Mouse (Mus musculus): Measurements from ENCODE around the gene Dzip1. TPM values are rescaled to one million over a fixed set of nuclear protein-coding genes. Genes with fewer than 3 reads are reported as not detected.

Gene Dzip1
- total RNA-seq, 2 experiments from 2014 or later, result not detected

DNA sequence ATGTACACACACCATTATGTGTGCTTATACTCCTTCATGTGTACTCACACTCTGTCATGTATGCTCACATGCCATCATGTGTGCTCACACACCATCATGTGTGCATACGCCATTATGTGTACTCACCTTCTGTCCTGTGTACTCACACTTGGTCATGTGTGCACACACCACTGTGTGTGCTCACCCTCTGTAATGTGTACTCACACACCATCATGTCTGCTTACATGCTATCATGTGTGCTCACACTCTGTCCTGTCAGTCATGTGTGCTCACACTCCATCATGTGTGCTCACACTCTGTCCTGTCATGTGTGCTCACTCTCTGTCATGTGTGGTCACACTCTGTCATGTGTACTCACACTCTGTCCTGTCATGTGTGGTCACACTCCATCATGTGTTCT is 85.2 kb downstream of the Dzip1 start:
- ATAC-seq (replicated peaks; ENCODE audit: low FRiP score, poor library complexity, severe bottlenecking), result no peak

DNA sequence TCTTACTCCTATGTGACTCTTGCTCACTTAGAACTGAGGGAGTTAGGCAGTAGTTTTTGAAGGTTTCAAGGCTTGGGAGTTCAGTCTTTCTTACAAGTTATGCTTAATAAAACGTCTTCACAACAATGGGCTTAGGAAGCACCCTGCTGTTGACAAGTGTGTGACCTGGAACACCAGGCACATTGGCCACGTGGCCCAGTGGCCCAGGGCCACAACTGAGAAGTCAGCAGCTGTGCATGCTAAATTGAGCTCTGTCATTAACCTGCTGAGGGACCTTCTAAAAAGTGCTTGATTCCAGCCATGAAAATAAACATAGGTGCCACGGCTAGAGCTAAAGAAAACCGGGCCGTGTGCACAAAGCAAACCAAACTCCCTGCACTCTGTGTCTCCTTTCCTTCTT is 85.8 kb downstream of the Dzip1 start:
- ATAC-seq (replicated peaks; ENCODE audit: low FRiP score, poor library complexity, severe bottlenecking), result no peak

DNA sequence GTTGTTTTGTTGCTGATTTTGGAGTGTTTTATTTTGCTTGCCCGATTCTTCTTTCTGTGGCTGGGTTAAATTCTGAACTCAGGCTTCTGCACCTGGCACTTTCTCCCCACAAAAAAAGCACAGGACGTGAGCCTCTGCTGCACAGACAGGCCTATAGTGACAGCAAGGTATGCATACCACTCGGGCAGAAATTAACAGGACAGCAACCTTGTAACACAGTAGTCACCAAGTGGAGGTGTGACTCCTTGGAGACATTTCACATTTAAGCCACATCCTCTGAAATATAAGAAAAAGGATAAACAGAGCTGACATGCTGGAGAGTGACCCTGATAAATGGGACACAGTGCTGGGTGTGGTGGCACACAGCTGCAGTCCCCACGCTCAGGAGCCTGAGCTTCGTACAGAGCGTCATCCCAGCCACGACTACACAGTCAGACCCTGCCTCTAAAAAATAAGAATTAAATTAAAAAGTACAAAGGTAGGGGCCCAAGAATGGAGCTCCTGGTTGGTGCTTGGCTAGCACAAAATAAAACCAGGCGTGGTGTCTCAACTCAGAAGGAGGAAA is 86.6 kb downstream of the Dzip1 start:
- no peak for ATAC-seq (replicated peaks; ENCODE audit: low FRiP score, poor library complexity, severe bottlenecking)

DNA sequence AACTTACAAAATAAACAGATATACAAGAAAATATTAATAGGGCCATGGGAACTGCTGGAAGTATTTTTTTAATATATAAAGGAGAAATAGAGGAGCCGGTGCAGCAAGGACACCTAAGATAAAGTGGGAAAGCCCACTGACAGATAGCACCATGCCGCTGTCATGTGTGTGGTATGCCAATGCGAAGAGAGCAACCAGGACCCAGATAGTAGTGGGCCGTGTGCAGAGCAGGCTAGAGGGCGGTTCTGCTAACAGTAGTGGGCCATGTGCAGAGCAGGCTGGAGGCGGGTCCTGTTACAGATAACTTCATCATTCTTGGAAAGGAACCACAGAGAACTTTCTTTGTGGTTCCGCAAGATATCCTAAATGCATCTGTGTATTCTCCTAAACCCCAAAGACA is 88.5 kb downstream of the Dzip1 start:
- ATAC-seq (replicated peaks; ENCODE audit: low FRiP score, poor library complexity, severe bottlenecking), result peak; percentile 73

DNA sequence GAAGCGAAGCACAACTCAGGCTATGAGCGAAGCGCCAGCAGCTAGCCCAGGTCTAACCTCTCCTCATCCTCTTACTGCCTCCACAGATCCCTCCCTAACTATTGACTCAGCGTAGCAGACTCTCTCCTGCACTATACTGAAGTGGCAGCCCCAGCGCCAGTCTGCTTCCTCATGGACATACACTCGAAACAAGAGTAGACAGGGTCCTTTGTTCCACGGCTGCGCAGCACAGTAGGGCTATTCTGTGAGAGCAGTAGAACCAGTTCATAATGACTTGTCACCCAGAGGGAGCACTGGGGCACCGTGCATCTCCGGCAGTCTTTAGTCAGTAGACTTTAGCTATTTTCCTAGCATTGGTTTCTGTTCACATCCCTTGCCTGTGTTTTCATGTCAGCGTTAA is 89.1 kb downstream of the Dzip1 start:
- no peak for ATAC-seq (replicated peaks; ENCODE audit: low FRiP score, poor library complexity, severe bottlenecking)

DNA sequence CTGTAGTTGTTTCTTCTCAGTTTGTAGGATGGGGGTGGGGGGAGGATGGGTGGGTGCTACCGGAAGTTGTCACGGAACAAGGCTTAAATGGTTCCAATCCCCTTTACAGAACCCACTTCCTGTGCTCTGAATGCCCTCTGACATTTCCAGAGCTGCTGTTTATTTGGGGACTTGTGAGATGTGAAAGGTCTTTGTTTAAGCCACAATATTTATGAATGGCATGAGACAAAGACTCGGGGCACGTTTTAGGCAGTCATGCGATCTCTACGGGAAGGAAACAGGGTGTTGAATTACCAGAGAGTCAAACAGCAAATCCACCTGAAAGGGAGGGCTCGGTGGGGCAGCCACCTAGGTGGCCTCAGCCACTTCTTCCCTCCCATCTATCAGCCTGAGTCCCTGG is 90.9 kb downstream of the Dzip1 start:
- no peak for ATAC-seq (replicated peaks; ENCODE audit: low FRiP score, poor library complexity, severe bottlenecking)

DNA sequence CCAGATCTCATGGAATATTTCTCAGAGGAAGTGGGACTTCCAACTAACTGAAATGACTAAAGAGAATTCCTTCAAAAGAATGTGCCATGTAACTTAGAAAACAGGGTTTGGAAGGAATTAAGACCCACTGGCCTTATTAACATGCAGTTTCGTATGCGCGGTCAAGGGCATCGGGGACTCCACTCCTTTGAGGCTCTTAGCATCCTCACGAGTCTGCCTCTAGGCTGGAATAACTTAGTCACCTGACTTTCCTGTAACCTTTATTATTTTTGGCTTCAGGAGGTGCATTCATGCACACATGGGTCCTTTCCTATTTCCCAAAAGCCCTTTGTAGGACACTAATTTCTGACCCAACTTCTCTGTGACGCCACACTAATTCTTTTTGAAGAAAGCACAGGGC is 92.0 kb downstream of the Dzip1 start:
- ATAC-seq (replicated peaks; ENCODE audit: low FRiP score, poor library complexity, severe bottlenecking), result no peak

DNA sequence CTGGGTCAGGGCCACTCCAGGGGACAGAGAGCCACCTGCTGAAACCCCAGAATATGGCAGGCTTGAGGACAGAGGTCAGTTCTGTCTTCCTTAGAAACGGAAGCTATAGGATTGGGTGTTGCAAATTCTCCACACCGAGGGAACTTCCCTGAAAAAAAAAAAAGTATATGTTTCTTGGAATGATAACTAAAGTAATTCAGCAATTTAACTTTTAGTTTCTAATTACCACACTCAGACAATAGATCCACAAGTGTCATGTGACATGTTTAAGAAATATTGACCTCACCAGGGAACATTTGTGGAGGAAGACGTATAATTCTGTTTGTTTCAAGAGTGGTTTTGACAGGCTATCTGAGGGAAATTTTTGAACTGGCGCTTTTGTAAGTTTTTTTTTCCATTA is 93.7 kb downstream of the Dzip1 start:
- no peak for ATAC-seq (replicated peaks; ENCODE audit: low FRiP score, poor library complexity, severe bottlenecking)

DNA sequence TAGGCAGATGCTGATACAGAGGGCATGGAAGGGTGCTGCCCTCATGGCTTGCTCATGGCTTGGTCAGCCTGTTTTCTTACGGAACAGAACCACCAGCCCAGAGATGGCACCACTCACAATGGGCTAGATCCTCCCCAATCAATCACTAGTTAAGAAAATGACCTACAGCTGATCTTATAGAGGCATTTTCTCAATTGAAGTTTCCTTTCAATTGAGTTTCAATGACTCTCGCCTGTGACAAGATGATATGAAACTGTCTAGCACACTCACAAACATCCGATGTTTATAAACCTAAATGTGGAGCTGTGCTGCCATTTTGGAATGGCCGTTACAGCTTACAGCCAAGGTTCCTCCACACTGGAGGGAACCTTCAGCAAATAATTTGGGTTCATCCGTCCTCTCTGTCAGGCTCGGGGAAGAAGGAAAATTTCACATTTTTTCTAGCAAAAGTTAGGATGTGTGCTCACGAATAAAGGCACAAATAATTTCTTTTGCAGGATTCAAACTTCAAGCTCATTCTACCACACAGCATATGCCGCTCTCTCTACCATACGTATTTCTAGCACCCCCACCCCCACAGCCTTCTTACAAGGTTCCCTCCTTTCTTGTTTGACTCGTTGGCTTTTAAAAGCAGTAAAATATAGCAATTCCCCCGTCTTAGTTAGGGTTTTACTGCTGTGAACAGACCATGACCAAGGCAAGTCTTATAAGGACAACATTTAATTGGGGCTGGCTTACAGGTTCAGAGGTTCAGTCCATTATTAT is 95.7 kb downstream of the Dzip1 start:
- no peak for ATAC-seq (replicated peaks; ENCODE audit: low FRiP score, poor library complexity, severe bottlenecking)

DNA sequence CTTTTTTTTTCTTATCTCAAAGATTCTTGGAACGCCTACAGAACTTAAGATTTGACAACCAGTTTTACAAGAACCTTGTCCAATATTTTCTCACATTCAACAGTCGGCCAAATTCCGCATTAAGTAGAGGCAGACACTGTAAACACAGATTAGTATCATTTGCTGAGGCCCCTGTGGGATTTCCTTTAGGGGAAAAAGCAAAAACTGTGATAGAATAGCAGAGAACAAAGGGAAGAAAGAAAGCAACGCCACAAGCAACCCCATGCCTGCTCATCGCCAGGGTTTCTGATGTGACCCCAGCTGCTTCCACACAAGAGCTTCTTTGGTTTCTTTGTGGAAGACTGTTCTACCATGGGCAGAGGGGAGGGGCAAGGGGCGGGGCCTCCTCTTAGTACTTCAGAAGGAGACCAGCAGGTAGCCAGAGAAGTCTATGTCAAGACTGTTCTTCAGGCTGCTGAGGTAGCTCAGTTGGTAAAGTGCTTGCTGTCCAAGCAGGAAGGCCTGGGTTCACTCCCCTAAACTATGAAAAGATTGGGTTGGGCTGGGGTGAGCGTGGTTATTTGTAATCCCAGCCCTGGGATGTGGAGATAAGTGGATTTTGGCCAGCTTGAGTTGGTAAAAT is 97.9 kb downstream of the Dzip1 start:
- no peak for ATAC-seq (replicated peaks; ENCODE audit: low FRiP score, poor library complexity, severe bottlenecking)

DNA sequence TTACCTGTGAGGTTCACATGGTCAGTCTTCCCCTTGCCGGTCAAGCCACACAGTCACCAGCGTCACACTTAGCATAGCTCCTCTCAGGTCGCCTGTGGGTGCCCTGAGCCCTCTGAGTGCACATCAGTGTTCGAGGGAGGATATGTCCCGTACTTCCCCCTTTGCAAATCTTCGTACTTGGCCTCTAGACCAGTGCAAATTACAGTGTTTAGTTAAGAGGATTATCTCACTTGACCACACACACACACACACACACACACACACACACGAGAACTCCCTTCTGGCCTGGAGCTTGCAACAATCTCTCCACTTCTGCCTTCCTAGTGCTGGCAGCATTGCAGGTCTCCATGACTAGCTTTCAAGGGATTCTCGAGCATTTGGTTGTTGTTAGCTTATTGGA is 98.9 kb downstream of the Dzip1 start:
- ATAC-seq (replicated peaks; ENCODE audit: low FRiP score, poor library complexity, severe bottlenecking), result no peak

Other genes with a start within 250 kb of the Dzip1 start
- gene Abcc4, start 219.2 kb downstream of the Dzip1 start, total RNA-seq (2015; ENCODE audit: low replicate concordance), result 12.5 and 14.0 TPM in 2 replicates
- 10.1 and 12.8 TPM in 2 replicates for gene Abcc4, start 219.2 kb downstream of the Dzip1 start, total RNA-seq (2017; ENCODE audit: low replicate concordance)
- 1.9 TPM in 1 of 2 replicates, not detected in the other for gene Cldn10, start 137.6 kb downstream of the Dzip1 start, total RNA-seq (2015; ENCODE audit: low replicate concordance)
- 2.0 TPM in 1 of 2 replicates, not detected in the other for gene Cldn10, start 137.6 kb downstream of the Dzip1 start, total RNA-seq (2017; ENCODE audit: low replicate concordance)
- gene Dnajc3, start 12.5 kb upstream of the Dzip1 start, total RNA-seq (2015; ENCODE audit: low replicate concordance), result 11.7 and 16.9 TPM in 2 replicates
- gene Dnajc3, start 12.5 kb upstream of the Dzip1 start, total RNA-seq (2017; ENCODE audit: low replicate concordance), result 25.9 and 29.4 TPM in 2 replicates
- not detected in 2 replicates for gene Uggt2, start 174.0 kb upstream of the Dzip1 start, total RNA-seq (2015; ENCODE audit: low replicate concordance)
- 2.2 TPM in 1 of 2 replicates, not detected in the other for gene Uggt2, start 174.0 kb upstream of the Dzip1 start, total RNA-seq (2017; ENCODE audit: low replicate concordance)
- not detected in 2 replicates for gene Hs6st3, start 212.9 kb upstream of the Dzip1 start, total RNA-seq (2015; ENCODE audit: low replicate concordance)
- gene Hs6st3, start 212.9 kb upstream of the Dzip1 start, total RNA-seq (2017; ENCODE audit: low replicate concordance), result not detected in 2 replicates

All from erythroblast, adult 5-6 weeks (primary cell).